Comparison of ENCODE assay signal across 9 mouse cellular contexts in the genomic region with DNA sequence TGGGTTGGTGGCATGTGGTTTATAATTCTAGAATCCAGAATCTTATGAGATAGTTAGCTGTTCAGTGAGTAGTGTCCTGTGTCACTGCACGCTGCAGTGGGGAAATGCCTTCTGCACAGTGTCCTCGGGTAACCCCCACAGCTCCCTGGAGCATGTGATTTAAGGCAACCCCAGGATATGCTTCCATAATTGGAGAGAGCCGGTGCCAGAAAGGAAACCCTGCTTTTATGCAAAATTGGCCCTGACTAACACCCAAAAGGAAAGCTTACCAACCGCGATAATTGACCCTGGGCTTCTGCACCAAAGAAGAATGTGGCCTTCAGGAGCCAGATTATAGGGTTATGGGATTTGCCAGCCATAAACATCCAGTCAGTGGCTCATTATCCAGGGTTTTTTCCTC.
A peak's percentile ranks its signal among the peaks of the same experiment; 100 is the strongest.
DNase-seq lines count a peak whose midpoint lies in the region; ATAC-seq lines count a peak whose summit lies in the region.
"Had no signal": no experiment of that assay in that cellular context is flagged by ENCODE, and none has a peak within 500 bp of the region (broad histone marks: within the 10 kb centered on the region; RNA-seq: fewer than 3 reads in every experiment).

No protein-coding gene starts in this region.

- DNase-seq in cerebellum, postnatal 14 days, result peak; percentile 9 to 24
- DNase-seq in cerebellum, adult 18-20 months, result no peak
- peak; percentile 9 to 21 for DNase-seq in left cerebral cortex, postnatal 14 days (ENCODE audit: low spot score in 2 of 2)
- DNase-seq in left cerebral cortex, adult 8-10 months (ENCODE audit: low spot score in 2 of 2), result no peak
- DNase-seq in gastrocnemius, postnatal 25 days, result peak; percentile 29
- DNase-seq in hindbrain, embryonic 14.5 days (ENCODE audit: low spot score), result no peak
- no peak for DNase-seq in right cerebral cortex, postnatal 14 days

- intact Hi-C loops in left cerebral cortex, postnatal 14 days (cut with DNase I), result no loop called here

- no peak for ATAC-seq in midbrain, embryonic 13.5 days
- no peak for ATAC-seq in hindbrain, embryonic 14.5 days (ENCODE audit: low FRiP score)

- H3K36me3 ChIP-seq in midbrain, embryonic 13.5 days, result no peaks in the 10 kb centered on the region
- H3K36me3 ChIP-seq in hindbrain, embryonic 14.5 days (replicated peaks; ENCODE audit: control insufficient read depth, insufficient read depth), result no peaks in the 10 kb centered on the region
- H3K36me3 ChIP-seq: limb, embryonic 13.5 days had no signal

- H3K4me1 ChIP-seq in midbrain, embryonic 13.5 days (replicated peaks), result peaks cover 10% of the 10 kb centered on the region
- H3K4me1 ChIP-seq in hindbrain, embryonic 14.5 days (replicated peaks; ENCODE audit: control insufficient read depth, insufficient read depth, low read length), result no peaks in the 10 kb centered on the region

- peak overlapping the region; percentile 16; the same call in 1 of the 2 replicates for H3K27ac ChIP-seq in midbrain, embryonic 13.5 days
- no peak overlapping the region for H3K27ac ChIP-seq in hindbrain, embryonic 14.5 days
- H3K27ac ChIP-seq: limb, embryonic 13.5 days had no signal

- H3K27me3 ChIP-seq in midbrain, embryonic 13.5 days, result no peaks in the 10 kb centered on the region
- no peaks in the 10 kb centered on the region for H3K27me3 ChIP-seq in hindbrain, embryonic 14.5 days (ENCODE audit: control insufficient read depth, insufficient read depth, low read length)
- H3K27me3 ChIP-seq: limb, embryonic 13.5 days had no signal

- H3K4me3 ChIP-seq in midbrain, embryonic 13.5 days (replicated peaks), result no peak overlapping the region
- no peak overlapping the region for H3K4me3 ChIP-seq in hindbrain, embryonic 14.5 days (replicated peaks; ENCODE audit: low read length)
- H3K4me3 ChIP-seq: limb, embryonic 13.5 days had no signal

- 37% methylated on average over 5 of the region's 5 CpGs for WGBS in midbrain, embryonic 13.5 days
- 55% methylated on average over 5 of the region's 5 CpGs for WGBS in hindbrain, embryonic 14.5 days

- no peak overlapping the region for H3K4me2 ChIP-seq in midbrain, embryonic 13.5 days (replicated peaks)
- H3K4me2 ChIP-seq in hindbrain, embryonic 14.5 days (replicated peaks), result no peak overlapping the region
- H3K4me2 ChIP-seq: limb, embryonic 13.5 days had no signal

- H3K9ac ChIP-seq in midbrain, embryonic 13.5 days (replicated peaks), result no peak overlapping the region
- no peak overlapping the region for H3K9ac ChIP-seq in hindbrain, embryonic 14.5 days
- H3K9ac ChIP-seq: limb, embryonic 13.5 days had no signal

- no peaks in the 10 kb centered on the region for H3K9me3 ChIP-seq in midbrain, embryonic 13.5 days
- H3K9me3 ChIP-seq in hindbrain, embryonic 14.5 days (ENCODE audit: control insufficient read depth, low read length), result no peaks in the 10 kb centered on the region
- H3K9me3 ChIP-seq: limb, embryonic 13.5 days had no signal

Comparison
In these comparisons a context has a peak if more than half of its experiments do, and no peak if none do; other contexts are left out.
1. DNase-seq: peak in cerebellum, postnatal 14 days (2 of 2), left cerebral cortex, postnatal 14 days (2 of 2) and gastrocnemius, postnatal 25 days (single experiment); none in cerebellum, adult 18-20 months (0 of 2), left cerebral cortex, adult 8-10 months (0 of 2), hindbrain, embryonic 14.5 days (single experiment) and right cerebral cortex, postnatal 14 days (single experiment).